8 mouse cellular contexts compared by ENCODE assay signal in genomic region chr5:121711174-121711927, GRCm38 (mm10). TPM values are rescaled to one million over a fixed set of nuclear protein-coding genes. Genes with fewer than 3 reads are reported as not detected.
DNase-seq lines count a peak whose midpoint lies in the region; ATAC-seq lines count a peak whose summit lies in the region.

TSS of gene Atxn2 (plus strand) at chr5:121711337.

- peak; percentile 70 for ATAC-seq in hindbrain, embryonic 12.5 days (ENCODE audit: low FRiP score)

- H3K27ac ChIP-seq in hindbrain, embryonic 12.5 days = peak within 1 kb of the TSS; percentile 98

- under 1% methylated on average over 54 of the region's 103 CpGs for WGBS in hindbrain, embryonic 12.5 days

- peaks cover 31% of the 10 kb centered on the region for H3K4me1 ChIP-seq in hindbrain, embryonic 12.5 days

- no peaks in the 10 kb centered on the region for H3K36me3 ChIP-seq in hindbrain, embryonic 12.5 days

- H3K9ac ChIP-seq in hindbrain, embryonic 12.5 days = peak within 1 kb of the TSS; percentile 99

- peak within 1 kb of the TSS; percentile 90 for H3K4me2 ChIP-seq in hindbrain, embryonic 12.5 days (replicated peaks)

- no peaks in the 10 kb centered on the region for H3K9me3 ChIP-seq in hindbrain, embryonic 12.5 days (replicated peaks)

- peak within 1 kb of the TSS; percentile 99 for H3K4me3 ChIP-seq in hindbrain, embryonic 12.5 days

- no peaks in the 10 kb centered on the region for H3K27me3 ChIP-seq in hindbrain, embryonic 12.5 days

- peak; percentile 90 for DNase-seq in NIH3T3 (ENCODE audit: low read depth)
- peak; percentile 91 to 92 for DNase-seq in cerebellum, postnatal 10 days
- DNase-seq in frontal cortex, postnatal 14 days (ENCODE audit: low spot score in 2 of 2) = peak; percentile 63 to 72
- peak; percentile 83 to 89 for DNase-seq in layer of hippocampus, postnatal 14 days (ENCODE audit: low spot score in 2 of 2)
- peak; percentile 89 for DNase-seq in lung, postnatal 10 days
- DNase-seq in ovary, postnatal 14 days (ENCODE audit: low spot score) = peak; percentile 77
- DNase-seq in thymus, postnatal 14 days = peak; percentile 88

RNA-seq across cellular contexts. Expression of gene Atxn2, which starts in this region (rescaled TPM):
- polyA plus RNA-seq in hindbrain, embryonic 12.5 days (2016; fragmentation: Nextera tagmentation; extraction: Ambion mirVana) = 95.3 and 102 TPM in 2 replicates
- 100 to 1,000 TPM; 220 to 237 TPM for total RNA-seq in layer of hippocampus, postnatal 14 days (2021)

Comparison
In these comparisons a context has a peak if more than half of its experiments do, and no peak if none do; other contexts are left out.
1. Peak in every context shown above with its lines: DNase-seq, ATAC-seq, H3K4me3 ChIP-seq and H3K27ac ChIP-seq.